Mouse (Mus musculus) small intestine, adult 2 months (tissue): ENCODE results near the gene Spg11. TPM values are rescaled to one million over a fixed set of nuclear protein-coding genes. Genes with fewer than 3 reads are reported as not detected.

Source experiments
- H3K27ac ChIP-seq: fragments of 200-500 bp; 2 replicates; pipeline ENCODE4 v1.5.1; 2012; ENCODE audit warnings: low read depth, low read length, control low read depth, inconsistent platforms; ENCODE audit not compliant: insufficient read depth
- H3K27me3 ChIP-seq: fragments of 200-500 bp; 2 replicates; pipeline ENCODE4 v1.6.1; 2012; ENCODE audit warnings: mild to moderate bottlenecking, moderate library complexity, low read length, inconsistent platforms; ENCODE audit not compliant: control insufficient read depth, insufficient read depth
- H3K36me3 ChIP-seq: fragments of 200-500 bp; 2 replicates; pipeline ENCODE4 v1.6.1; 2012; ENCODE audit warnings: mild to moderate bottlenecking, low read length, control low read depth, inconsistent platforms; ENCODE audit not compliant: control insufficient read depth, insufficient read depth
- H3K4me1 ChIP-seq: fragments of 200-500 bp; 2 replicates; pipeline ENCODE4 v1.6.1; 2012; ENCODE audit warnings: low read length, inconsistent platforms, mixed read lengths; ENCODE audit not compliant: control insufficient read depth, insufficient read depth, insufficient read length
- H3K4me3 ChIP-seq: fragments of 200-500 bp; 2 replicates; pipeline ENCODE4 v1.5.1; 2012; ENCODE audit warnings: low read depth, mild to moderate bottlenecking, control low read depth, inconsistent platforms, low read length, moderate library complexity
- CTCF ChIP-seq: fragments of 200-500 bp; IDR thresholded peaks from 2 replicates; pipeline ENCODE4 v1.5.1; 2012; ENCODE audit warnings: low read depth, mild to moderate bottlenecking, control low read depth, inconsistent platforms, low read length, moderate library complexity, mixed read lengths; ENCODE audit not compliant: insufficient replicate concordance, insufficient read length; ENCODE audit errors: extremely low read depth
- POLR2A ChIP-seq: fragments of 200-500 bp; IDR thresholded peaks from 2 replicates; pipeline ENCODE4 v1.6.1; 2012; ENCODE audit warnings: low read depth, mild to moderate bottlenecking, control low read depth, inconsistent platforms, low read length, moderate library complexity
- WGBS: fragments of 180-500 bp; shearing (Covaris S2); methylation state at CpG from one replicate; pipeline ENCODE4 v1.1.7; 2018; 5-methylcytosine and 5-hydroxymethylcytosine counted together
- polyA plus RNA-seq: library from polyadenylated mRNA; depleted of rRNA; stranded (reverse); fragments of >200 nt; gene quantifications from 2 replicates; pipeline ENCODE4 v1.2.3, GENCODE M21; 2012

Spg11 gene
- polyA plus RNA-seq, 1 experiment: 7.3 TPM

DNA sequence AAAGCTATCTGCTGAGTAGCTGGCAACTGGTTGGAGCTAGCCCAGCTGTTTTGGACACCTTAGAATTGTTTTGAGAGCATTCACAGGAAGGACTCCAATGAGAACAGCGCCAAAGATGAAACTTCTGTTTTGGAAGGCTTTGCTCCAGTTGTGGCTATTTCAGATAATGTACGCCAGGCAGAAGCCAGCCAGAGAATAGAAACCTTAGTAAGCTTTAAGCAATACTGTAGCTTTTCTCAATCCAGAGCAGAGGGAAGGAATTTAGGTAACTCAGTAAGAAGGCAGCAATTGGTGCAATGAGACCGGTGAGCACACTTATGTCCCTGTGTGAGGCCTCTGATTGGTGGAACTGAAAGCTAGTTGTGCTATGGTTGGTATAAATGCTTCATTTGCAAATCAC lies 24.9 kb upstream of the Spg11 start:
- H3K27ac ChIP-seq: no peak overlapping the region
- WGBS: 94% methylated on average over 3 of the region's 3 CpGs
- H3K27me3 ChIP-seq: no peaks in the 10 kb centered on the region
- H3K4me3 ChIP-seq: no peak overlapping the region
- TF ChIP-seq POLR2A: no peak
- no peak for TF ChIP-seq CTCF
- H3K36me3 ChIP-seq: no peaks in the 10 kb centered on the region
- peaks cover 6% of the 10 kb centered on the region for H3K4me1 ChIP-seq

DNA sequence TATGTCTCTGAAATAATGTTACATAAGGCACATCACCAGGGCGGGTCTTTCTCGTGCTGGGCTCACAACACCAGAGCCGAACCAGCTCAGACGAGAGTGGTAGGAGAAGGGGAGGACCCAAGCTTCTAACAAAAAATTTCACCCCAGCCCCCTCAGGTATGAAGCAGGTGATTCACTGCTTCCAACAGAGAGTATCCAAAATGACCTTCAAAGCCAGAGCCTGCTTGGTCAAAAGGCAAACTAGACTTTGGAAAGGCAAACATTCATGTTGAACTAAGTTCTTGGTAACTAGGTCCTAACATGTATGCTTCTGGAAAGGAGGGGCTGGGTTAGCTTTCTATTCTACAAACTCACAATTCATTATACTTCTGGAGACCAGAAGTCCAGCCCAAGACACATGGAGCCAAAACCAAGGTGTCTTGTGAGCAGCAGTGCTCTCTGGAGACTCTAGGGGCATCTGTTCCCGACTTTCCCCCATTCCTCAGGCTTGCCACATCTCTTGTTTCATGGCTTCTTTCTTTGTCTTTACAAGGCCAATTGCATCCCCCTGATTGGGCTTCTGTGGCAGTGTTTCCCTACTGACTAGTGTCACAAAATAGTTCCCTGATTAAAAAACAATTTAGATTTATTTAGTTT lies 23.3 kb upstream of the Spg11 start:
- H3K4me3 ChIP-seq: no peak overlapping the region
- H3K36me3 ChIP-seq: no peaks in the 10 kb centered on the region
- H3K27me3 ChIP-seq: no peaks in the 10 kb centered on the region
- no peak for TF ChIP-seq POLR2A
- no peak for TF ChIP-seq CTCF
- peaks cover 13% of the 10 kb centered on the region; the same call in 1 of the 2 replicates for H3K4me1 ChIP-seq
- WGBS: 71% methylated on average over 5 of the region's 5 CpGs
- peak overlapping the region; percentile 63 for H3K27ac ChIP-seq

DNA sequence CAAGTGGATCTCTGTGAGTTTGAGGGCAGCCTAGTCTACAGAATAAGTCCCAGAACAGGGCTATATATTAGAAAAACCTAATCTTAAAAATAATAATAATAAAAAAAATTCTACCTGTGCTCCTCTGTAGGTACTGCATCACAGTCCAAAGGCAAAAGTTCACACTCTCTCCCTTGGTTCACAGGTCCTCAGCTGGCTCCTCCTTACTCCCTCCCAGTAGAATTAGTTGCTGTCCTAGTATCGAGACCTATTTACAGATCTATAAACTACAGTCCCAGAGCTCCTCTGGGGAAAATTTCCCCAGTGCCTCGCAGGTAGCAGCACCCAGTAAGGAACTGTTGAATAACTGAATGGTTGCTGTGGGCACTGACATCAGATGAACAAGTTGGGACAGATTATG lies 22.6 kb upstream of the Spg11 start:
- Histone ChIP-seq H3K27me3 (no peaks in the 10 kb centered on the region), H3K4me3 (no peak overlapping the region), H3K27ac (peak overlapping the region; percentile 63), H3K36me3 (no peaks in the 10 kb centered on the region), H3K4me1 (peaks cover 11% of the 10 kb centered on the region; the same call in 1 of the 2 replicates)
- no peak for TF ChIP-seq CTCF
- no peak for TF ChIP-seq POLR2A
- WGBS: 27% methylated on average over 2 of the region's 2 CpGs

DNA sequence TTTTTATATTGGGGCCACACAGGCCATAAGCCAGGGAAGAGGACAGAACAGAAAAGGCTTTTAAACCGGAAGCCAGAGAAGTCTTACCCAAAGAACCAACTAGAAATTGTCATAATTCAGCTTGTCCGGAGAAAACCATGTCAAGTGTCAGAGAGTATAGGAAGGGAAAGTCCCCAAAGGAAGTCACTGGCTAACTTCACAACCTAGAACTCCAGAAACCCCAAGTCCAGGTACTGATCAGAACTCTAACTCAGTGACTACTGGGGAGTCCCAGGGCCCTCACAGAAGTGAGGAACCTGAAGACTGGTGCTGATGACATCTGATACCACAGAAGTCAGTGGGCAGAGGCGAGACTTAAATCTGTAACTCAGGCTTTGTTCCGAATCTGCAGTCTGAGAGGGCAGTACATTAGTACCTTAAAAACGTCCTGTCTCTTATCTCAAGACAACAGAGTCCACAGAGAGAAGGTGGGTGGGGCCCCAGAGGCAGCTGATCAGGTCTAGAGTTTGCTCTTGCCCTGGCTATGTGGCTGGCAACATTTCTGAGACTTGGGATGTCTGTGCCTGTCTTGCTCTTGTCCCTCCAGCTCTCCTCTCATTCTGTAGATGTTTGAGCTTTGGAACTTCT lies 19.8 kb upstream of the Spg11 start:
- TF ChIP-seq CTCF (no peak), POLR2A (no peak)
- WGBS: 27% methylated on average over 5 of the region's 5 CpGs
- peak overlapping the region; percentile 91 for H3K27ac ChIP-seq

DNA sequence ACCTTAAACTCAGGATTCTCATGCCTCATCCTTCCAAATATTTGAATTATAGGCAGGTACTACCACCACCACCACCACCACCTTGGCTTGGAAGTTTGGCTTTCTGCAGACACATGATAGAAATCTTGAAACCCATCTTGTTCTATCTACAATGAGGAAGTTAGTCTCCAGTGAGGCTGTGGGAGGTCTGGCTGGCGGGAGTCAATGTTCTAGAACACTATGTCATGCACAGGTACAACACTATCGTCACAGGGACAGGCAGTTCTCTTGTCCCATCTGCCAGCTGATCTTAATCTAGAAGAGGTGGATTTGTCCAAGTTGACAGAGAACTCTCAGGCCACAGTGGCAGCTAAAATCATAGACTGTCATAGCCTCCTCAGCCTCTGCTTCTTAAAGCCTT lies 14.4 kb upstream of the Spg11 start:
- WGBS: 72% methylated on average over 2 of the region's 2 CpGs
- peaks cover 7% of the 10 kb centered on the region; the same call in 1 of the 2 replicates for H3K4me1 ChIP-seq
- H3K27me3 ChIP-seq: no peaks in the 10 kb centered on the region
- H3K27ac ChIP-seq: no peak overlapping the region
- no peak for TF ChIP-seq POLR2A
- no peak for TF ChIP-seq CTCF
- no peak overlapping the region for H3K4me3 ChIP-seq
- no peaks in the 10 kb centered on the region for H3K36me3 ChIP-seq

More for the DNA sequence above, 19.8 kb upstream of the Spg11 start:
- Histone ChIP-seq H3K4me3 (no peak overlapping the region), H3K27me3 (no peaks in the 10 kb centered on the region), H3K4me1 (peaks cover 11% of the 10 kb centered on the region; the same call in 1 of the 2 replicates), H3K36me3 (no peaks in the 10 kb centered on the region)

DNA sequence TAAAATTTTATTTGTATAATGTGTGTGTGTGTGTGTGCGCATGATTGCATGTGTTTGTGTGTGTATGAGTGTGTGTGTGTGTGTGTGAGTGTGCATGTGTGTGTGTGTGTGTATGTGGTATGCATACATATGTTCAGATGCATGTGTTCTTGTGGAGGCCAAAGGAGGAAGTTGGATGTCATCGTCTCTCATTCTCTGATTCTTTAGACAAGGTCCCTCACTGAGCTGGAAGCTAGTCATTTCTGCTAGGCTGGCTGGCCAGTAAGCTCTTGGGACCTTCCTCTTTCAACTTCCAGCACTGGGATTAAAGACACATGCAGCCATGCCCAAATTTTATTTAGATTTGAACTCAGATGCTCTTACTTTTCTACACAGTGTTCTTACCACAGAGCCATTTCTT lies 13.9 kb upstream of the Spg11 start:
- Histone ChIP-seq H3K27ac (no peak overlapping the region), H3K36me3 (no peaks in the 10 kb centered on the region), H3K4me3 (no peak overlapping the region), H3K4me1 (peaks cover 4% of the 10 kb centered on the region; the same call in 1 of the 2 replicates), H3K27me3 (no peaks in the 10 kb centered on the region)
- TF ChIP-seq CTCF: no peak
- no peak for TF ChIP-seq POLR2A
- WGBS: 88% methylated on average over 2 of the region's 2 CpGs

DNA sequence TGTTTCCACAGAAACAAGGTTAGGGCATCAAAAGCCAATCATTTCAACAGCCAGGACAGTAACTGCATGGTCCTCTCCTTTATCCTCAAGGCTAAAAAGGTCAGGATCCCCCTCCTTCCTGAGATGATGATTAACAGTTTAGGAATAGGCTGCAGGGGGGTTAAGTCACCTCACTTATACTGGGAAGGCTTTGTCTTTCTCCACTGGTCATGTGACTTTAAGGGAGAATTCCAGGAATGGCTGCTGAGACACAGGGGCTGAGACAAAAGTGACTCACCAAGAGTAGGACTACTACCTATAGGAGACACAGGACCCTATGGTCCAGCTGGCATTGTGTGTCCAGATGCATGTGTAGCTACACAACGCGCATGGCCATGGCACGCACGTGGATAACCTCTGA lies 9.4 kb upstream of the Spg11 start:
- no peaks in the 10 kb centered on the region for H3K27me3 ChIP-seq
- H3K36me3 ChIP-seq: no peaks in the 10 kb centered on the region
- no peak overlapping the region for H3K4me3 ChIP-seq
- no peak for TF ChIP-seq CTCF
- TF ChIP-seq POLR2A: no peak
- 97% methylated on average over 4 of the region's 4 CpGs for WGBS
- no peak overlapping the region for H3K27ac ChIP-seq
- H3K4me1 ChIP-seq: 0 out of 2 replicates have a peak, but pooled peaks cover 2% of the 10 kb centered on the region
